Mouse (Mus musculus): Measurements from ENCODE around the gene Gsto1. TPM values are rescaled to one million over a fixed set of nuclear protein-coding genes. Genes with fewer than 3 reads are reported as not detected.
A peak's percentile ranks its signal among the peaks of the same experiment; 100 is the strongest.

Gsto1 gene
- polyA plus RNA-seq, 1 experiment from 2014 or later, result 588 TPM

- Histone ChIP-seq H3K27ac (ENCODE audit: low read length) (no peak overlapping the region), H3K4me1 (ENCODE audit: control insufficient read depth, insufficient read depth, low read length) (no peaks in the 10 kb centered on the region; the same call in 1 of the 2 replicates), H3K36me3 (ENCODE audit: control insufficient read depth, insufficient read depth, low read length) (no peaks in the 10 kb centered on the region; the same call in 1 of the 2 replicates), H3K9ac (ENCODE audit: low read depth, low read length) (no peak overlapping the region), H3K27me3 (replicated peaks; ENCODE audit: control insufficient read depth, insufficient read depth, low read length) (no peaks in the 10 kb centered on the region), H3K4me2 (ENCODE audit: low read depth, low read length) (no peak overlapping the region), H3K4me3 (ENCODE audit: low read length) (no peak overlapping the region), H3K9me3 (ENCODE audit: control insufficient read depth, low read length) (no peaks in the 10 kb centered on the region)
- 65% methylated on average over 13 of the region's 13 CpGs for WGBS
- no peak for ATAC-seq
Measured at GRCm38 (mm10) chr19:47884296-47885085, 29.7 kb downstream of the Gsto1 start.

- ATAC-seq, result no peak
- Histone ChIP-seq H3K9me3 (ENCODE audit: control insufficient read depth, low read length) (no peaks in the 10 kb centered on the region), H3K4me3 (ENCODE audit: low read length) (no peak overlapping the region), H3K27me3 (replicated peaks; ENCODE audit: control insufficient read depth, insufficient read depth, low read length) (no peaks in the 10 kb centered on the region), H3K9ac (ENCODE audit: low read depth, low read length) (no peak overlapping the region), H3K4me1 (ENCODE audit: control insufficient read depth, insufficient read depth, low read length) (peaks cover 4% of the 10 kb centered on the region; the same call in 1 of the 2 replicates), H3K4me2 (ENCODE audit: low read depth, low read length) (no peak overlapping the region), H3K36me3 (ENCODE audit: control insufficient read depth, insufficient read depth, low read length) (no peaks in the 10 kb centered on the region; the same call in 1 of the 2 replicates), H3K27ac (ENCODE audit: low read length) (no peak overlapping the region)
- WGBS, result 53% methylated on average over 7 of the region's 7 CpGs
Measured at GRCm38 (mm10) chr19:47885191-47885743, 30.5 kb downstream of the Gsto1 start.

- no peaks in the 10 kb centered on the region for H3K27me3 ChIP-seq (replicated peaks; ENCODE audit: control insufficient read depth, insufficient read depth, low read length)
- H3K9ac ChIP-seq (ENCODE audit: low read depth, low read length), result no peak overlapping the region
- no peak for ATAC-seq
- H3K36me3 ChIP-seq (ENCODE audit: control insufficient read depth, insufficient read depth, low read length), result no peaks in the 10 kb centered on the region; the same call in 1 of the 2 replicates
- H3K4me2 ChIP-seq (ENCODE audit: low read depth, low read length), result no peak overlapping the region
- H3K9me3 ChIP-seq (ENCODE audit: control insufficient read depth, low read length), result no peaks in the 10 kb centered on the region
- H3K4me3 ChIP-seq (ENCODE audit: low read length), result no peak overlapping the region
- H3K4me1 ChIP-seq (ENCODE audit: control insufficient read depth, insufficient read depth, low read length), result peaks cover 6% of the 10 kb centered on the region; the same call in 1 of the 2 replicates
- 82% methylated on average over 11 of the region's 11 CpGs for WGBS
- H3K27ac ChIP-seq (ENCODE audit: low read length), result no peak overlapping the region
Measured at GRCm38 (mm10) chr19:47885886-47886285, 31.1 kb downstream of the Gsto1 start.

- Histone ChIP-seq H3K9ac (ENCODE audit: low read depth, low read length) (no peak overlapping the region), H3K4me3 (ENCODE audit: low read length) (no peak overlapping the region), H3K4me1 (ENCODE audit: control insufficient read depth, insufficient read depth, low read length) (peaks cover 8% of the 10 kb centered on the region; the same call in 1 of the 2 replicates), H3K36me3 (ENCODE audit: control insufficient read depth, insufficient read depth, low read length) (no peaks in the 10 kb centered on the region; the same call in 1 of the 2 replicates), H3K4me2 (ENCODE audit: low read depth, low read length) (no peak overlapping the region), H3K27me3 (replicated peaks; ENCODE audit: control insufficient read depth, insufficient read depth, low read length) (no peaks in the 10 kb centered on the region), H3K27ac (ENCODE audit: low read length) (no peak overlapping the region), H3K9me3 (ENCODE audit: control insufficient read depth, low read length) (no peaks in the 10 kb centered on the region)
- peak; percentile 28 for ATAC-seq
- 43% methylated on average over 7 of the region's 7 CpGs for WGBS
Measured at GRCm38 (mm10) chr19:47886617-47887016, 31.8 kb downstream of the Gsto1 start.

GRCm38 (mm10) chr19:47887417-47887816 is 32.6 kb downstream of the Gsto1 start:
- Histone ChIP-seq H3K4me2 (ENCODE audit: low read depth, low read length) (no peak overlapping the region), H3K4me1 (ENCODE audit: control insufficient read depth, insufficient read depth, low read length) (peaks cover 13% of the 10 kb centered on the region; the same call in 1 of the 2 replicates), H3K9me3 (ENCODE audit: control insufficient read depth, low read length) (no peaks in the 10 kb centered on the region), H3K27me3 (replicated peaks; ENCODE audit: control insufficient read depth, insufficient read depth, low read length) (no peaks in the 10 kb centered on the region), H3K4me3 (ENCODE audit: low read length) (no peak overlapping the region), H3K36me3 (ENCODE audit: control insufficient read depth, insufficient read depth, low read length) (no peaks in the 10 kb centered on the region; the same call in 1 of the 2 replicates), H3K9ac (ENCODE audit: low read depth, low read length) (no peak overlapping the region), H3K27ac (ENCODE audit: low read length) (no peak overlapping the region)
- WGBS, result 88% methylated on average over 10 of the region's 10 CpGs
- no peak for ATAC-seq

GRCm38 (mm10) chr19:47888037-47888436 is 33.3 kb downstream of the Gsto1 start:
- H3K27ac ChIP-seq (ENCODE audit: low read length), result no peak overlapping the region
- H3K9ac ChIP-seq (ENCODE audit: low read depth, low read length), result no peak overlapping the region
- no peaks in the 10 kb centered on the region for H3K9me3 ChIP-seq (ENCODE audit: control insufficient read depth, low read length)
- 88% methylated on average over 8 of the region's 8 CpGs for WGBS
- H3K4me2 ChIP-seq (ENCODE audit: low read depth, low read length), result no peak overlapping the region
- ATAC-seq, result no peak
- H3K27me3 ChIP-seq (replicated peaks; ENCODE audit: control insufficient read depth, insufficient read depth, low read length), result no peaks in the 10 kb centered on the region
- H3K4me3 ChIP-seq (ENCODE audit: low read length), result no peak overlapping the region
- H3K36me3 ChIP-seq (ENCODE audit: control insufficient read depth, insufficient read depth, low read length), result no peaks in the 10 kb centered on the region; the same call in 1 of the 2 replicates
- peaks cover 13% of the 10 kb centered on the region; the same call in 1 of the 2 replicates for H3K4me1 ChIP-seq (ENCODE audit: control insufficient read depth, insufficient read depth, low read length)

- no peaks in the 10 kb centered on the region; the same call in 1 of the 2 replicates for H3K36me3 ChIP-seq (ENCODE audit: control insufficient read depth, insufficient read depth, low read length)
- H3K27me3 ChIP-seq (replicated peaks; ENCODE audit: control insufficient read depth, insufficient read depth, low read length), result no peaks in the 10 kb centered on the region
- 34% methylated on average over 10 of the region's 10 CpGs for whole genome bisulfite sequencing
- H3K4me3 ChIP-seq (ENCODE audit: low read length), result no peak overlapping the region
- H3K4me1 ChIP-seq (ENCODE audit: control insufficient read depth, insufficient read depth, low read length), result peaks cover 13% of the 10 kb centered on the region; the same call in 1 of the 2 replicates
- ATAC-seq, result peak; percentile 32; the same call in 1 of the 2 replicates
- H3K27ac ChIP-seq (ENCODE audit: low read length), result peak overlapping the region; percentile 70
- H3K4me2 ChIP-seq (ENCODE audit: low read depth, low read length), result 0 out of 2 replicates have a peak overlapping the region, but pooled peaks have one; percentile 2
- H3K9ac ChIP-seq (ENCODE audit: low read depth, low read length), result no peak overlapping the region
- no peaks in the 10 kb centered on the region for H3K9me3 ChIP-seq (ENCODE audit: control insufficient read depth, low read length)
Measured at GRCm38 (mm10) chr19:47890489-47891130, 35.8 kb downstream of the Gsto1 start.

- H3K9ac ChIP-seq (ENCODE audit: low read depth, low read length), result no peak overlapping the region
- H3K27ac ChIP-seq (ENCODE audit: low read length), result peak overlapping the region; percentile 33
- H3K4me1 ChIP-seq (ENCODE audit: control insufficient read depth, insufficient read depth, low read length), result peaks cover 13% of the 10 kb centered on the region; the same call in 1 of the 2 replicates
- no peak overlapping the region for H3K4me3 ChIP-seq (ENCODE audit: low read length)
- no peaks in the 10 kb centered on the region; the same call in 1 of the 2 replicates for H3K36me3 ChIP-seq (ENCODE audit: control insufficient read depth, insufficient read depth, low read length)
- ATAC-seq, result peak; percentile 51
- H3K4me2 ChIP-seq (ENCODE audit: low read depth, low read length), result no peak overlapping the region
- WGBS, result 56% methylated on average over 11 of the region's 11 CpGs
- H3K27me3 ChIP-seq (replicated peaks; ENCODE audit: control insufficient read depth, insufficient read depth, low read length), result no peaks in the 10 kb centered on the region
- no peaks in the 10 kb centered on the region for H3K9me3 ChIP-seq (ENCODE audit: control insufficient read depth, low read length)
Measured at GRCm38 (mm10) chr19:47891562-47892312, 37.0 kb downstream of the Gsto1 start.
